Mouse (Mus musculus) MN1 (cell line): ENCODE results near the gene Elf2.
"Not testable (repeated sequence)": the region's sequence is repeated elsewhere in the genome, so short reads cannot be mapped to it uniquely, and the experiment has no call there.

Experiments used
- DNase-seq: peaks from one replicate; pipeline ENCODE4 v3.0.0-alpha.2; 2016; ENCODE audit warnings: low spot score

Gene Elf2

DNA sequence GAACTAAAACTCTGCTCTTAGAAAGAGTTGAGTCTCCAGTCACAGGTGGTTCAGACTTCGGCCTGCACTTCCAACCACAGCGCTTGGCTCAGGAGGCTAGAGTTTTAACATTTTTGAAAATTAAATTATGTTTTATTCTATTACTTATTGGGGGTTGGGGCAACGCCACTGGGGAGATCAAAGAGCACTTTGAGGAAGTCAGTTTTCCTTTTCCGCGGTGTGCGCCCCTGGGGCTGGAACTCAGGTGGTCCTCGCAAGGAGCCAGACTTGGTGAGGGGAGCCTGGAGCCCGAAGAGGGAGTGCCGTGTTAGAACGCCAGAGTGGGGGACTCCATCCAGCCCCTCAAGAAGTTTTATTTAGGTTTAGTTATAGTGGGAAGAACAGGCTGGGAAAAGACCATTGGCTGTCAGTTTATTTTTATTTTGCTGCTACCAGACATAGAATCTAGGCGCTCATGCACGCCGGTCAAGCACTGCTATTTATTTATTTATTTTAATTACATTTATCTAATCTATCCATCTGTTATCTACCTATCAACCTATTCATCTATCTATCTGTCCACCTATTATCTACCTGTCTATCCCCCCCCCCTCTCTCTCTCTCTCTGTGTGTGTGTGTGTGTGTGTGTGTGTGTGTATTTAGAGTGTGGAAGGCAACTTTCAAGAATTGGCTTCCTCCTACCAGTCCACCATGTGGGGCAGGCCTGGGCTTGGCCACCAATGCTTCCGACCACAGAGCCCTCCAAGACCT lies 19.3 kb upstream of the Elf2 start:
- no peak for DNase-seq

DNA sequence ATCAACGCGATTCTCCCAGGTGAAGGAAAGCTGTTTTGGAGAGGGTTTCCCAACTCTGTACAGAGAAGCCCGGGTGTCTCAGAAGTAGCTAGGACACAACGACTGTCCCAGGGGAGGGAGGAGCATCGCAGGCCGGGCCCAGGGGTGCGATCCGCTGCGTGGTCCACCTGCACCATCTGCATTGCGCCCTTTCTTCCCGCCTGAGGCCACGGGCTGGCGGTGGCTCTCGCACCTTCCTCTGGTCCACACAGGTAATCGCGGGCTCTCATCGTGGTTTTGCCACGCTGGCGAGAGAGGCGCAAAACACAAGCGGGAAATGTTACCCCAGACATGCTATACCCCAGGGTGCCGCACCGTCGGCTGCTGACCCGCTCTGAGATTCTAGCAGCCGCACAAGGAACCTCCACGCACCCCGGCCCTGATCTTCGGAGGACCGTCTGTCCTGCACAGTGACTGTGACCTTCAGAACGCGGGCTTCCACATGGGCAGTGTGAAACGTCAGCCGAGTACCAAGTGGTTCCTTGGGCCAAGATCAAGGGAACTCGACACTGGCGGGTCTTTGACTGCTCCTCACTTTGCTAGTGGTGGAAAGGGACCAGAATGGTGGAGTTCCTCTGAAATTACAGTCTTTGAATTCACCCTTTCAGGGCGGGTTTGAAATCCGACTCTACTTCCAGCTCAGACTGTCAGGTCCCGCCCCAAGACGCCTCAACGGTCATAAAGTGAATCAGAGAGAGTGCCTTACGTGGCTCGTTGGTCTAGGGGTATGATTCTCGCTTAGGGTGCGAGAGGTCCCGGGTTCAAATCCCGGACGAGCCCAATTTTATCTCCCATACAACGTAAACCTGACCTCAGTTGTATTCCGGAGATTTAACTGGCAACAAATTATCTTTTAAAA lies 18.4 kb upstream of the Elf2 start:
- DNase-seq = peak; percentile 93

DNA sequence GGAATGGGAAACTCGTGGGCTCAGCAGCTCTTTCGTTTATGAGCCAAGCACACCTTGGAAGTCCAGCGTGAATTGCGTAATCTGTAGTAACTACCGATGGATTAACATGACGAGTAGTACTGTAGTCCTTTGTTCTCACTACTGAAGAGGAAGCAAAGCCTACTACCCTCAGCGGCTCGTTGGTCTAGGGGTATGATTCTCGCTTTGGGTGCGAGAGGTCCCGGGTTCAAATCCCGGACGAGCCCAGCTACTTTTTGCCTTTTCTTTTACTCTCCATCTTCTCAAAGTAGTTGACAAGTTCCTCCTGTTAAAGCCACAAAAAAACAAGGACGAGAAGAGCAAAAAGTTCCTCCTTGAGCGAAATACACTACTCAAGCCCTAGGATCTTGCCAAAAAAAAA lies 17.7 kb upstream of the Elf2 start:
- DNase-seq = peak; percentile 93

DNA sequence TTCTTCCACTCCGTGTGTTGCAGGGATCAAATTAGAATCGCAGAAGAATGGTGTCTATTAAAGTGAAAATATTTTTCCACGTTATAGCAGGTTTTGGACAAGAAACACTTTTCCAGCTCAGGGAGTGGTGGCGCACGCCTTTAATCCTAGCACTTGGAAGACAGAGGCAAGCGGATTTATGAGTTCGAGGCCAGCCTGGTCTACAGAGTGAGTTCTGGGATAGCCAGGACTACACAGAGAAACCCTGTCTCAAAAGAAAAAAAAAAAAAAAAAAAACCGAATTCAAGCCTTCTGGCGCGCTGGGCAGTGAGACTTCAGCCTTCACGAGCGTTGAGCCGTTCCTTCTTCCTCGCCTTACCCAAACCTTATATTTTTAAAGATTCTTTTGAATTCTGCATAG lies 17.2 kb upstream of the Elf2 start:
- peak; percentile 67 for DNase-seq

DNA sequence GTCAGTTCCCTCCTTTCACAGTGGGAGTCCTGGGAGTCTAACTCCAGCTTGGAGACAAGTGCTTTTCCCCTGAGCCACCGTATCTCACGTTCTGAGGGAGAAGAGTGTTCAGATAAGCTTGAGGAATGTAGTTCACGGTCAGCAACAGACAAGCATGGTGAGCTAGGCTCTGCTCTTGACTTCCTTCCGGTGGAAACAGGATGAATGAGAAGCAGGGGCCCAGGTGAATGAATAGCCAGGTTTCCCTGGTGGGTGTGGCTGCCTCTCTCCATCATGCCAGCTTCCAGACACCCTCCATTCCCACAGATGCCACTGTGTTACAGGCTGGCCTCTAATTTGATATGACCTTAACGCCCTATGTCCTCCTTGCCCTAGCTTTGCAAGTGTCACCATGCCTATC lies 16.6 kb upstream of the Elf2 start:
- DNase-seq = no peak

DNA sequence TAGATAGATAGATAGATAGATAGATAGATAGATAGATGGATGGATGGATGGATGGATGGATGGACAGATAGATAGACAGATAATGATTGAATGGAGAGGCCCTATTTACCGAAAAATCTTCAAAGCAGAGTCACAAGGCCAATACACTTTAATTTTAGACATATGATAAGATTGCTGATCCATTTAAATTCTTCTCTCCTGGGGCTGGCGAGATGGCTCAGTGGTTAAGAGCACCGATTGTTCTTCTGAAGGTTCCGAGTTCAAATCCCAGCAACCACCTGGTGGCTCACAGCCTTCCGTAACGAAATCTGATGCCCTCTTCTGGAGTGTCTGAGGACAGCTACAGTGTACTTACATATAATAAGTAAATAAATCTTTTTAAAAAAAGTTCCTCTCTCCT lies 14.5 kb upstream of the Elf2 start:
- not testable (repeated sequence) for DNase-seq

DNA sequence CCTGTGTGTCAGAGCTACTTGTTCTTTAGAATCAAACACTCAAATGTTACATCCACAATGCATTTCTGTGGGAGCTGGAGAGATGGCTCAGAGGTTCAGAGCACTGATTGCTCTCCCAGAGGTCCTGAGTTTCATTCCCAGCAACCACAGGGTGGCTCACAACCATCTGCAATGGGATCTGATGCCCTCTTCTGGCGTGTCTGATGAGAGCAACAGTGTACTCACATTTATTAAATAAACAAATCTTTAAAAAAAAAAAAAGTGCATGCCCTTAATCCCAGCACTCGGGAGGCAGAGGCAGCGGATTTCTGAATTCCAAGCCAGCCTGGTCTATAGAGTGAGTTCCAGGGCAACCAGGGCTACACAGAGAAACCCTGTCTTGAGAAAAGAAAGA lies 13.6 kb upstream of the Elf2 start:
- DNase-seq = no peak

DNA sequence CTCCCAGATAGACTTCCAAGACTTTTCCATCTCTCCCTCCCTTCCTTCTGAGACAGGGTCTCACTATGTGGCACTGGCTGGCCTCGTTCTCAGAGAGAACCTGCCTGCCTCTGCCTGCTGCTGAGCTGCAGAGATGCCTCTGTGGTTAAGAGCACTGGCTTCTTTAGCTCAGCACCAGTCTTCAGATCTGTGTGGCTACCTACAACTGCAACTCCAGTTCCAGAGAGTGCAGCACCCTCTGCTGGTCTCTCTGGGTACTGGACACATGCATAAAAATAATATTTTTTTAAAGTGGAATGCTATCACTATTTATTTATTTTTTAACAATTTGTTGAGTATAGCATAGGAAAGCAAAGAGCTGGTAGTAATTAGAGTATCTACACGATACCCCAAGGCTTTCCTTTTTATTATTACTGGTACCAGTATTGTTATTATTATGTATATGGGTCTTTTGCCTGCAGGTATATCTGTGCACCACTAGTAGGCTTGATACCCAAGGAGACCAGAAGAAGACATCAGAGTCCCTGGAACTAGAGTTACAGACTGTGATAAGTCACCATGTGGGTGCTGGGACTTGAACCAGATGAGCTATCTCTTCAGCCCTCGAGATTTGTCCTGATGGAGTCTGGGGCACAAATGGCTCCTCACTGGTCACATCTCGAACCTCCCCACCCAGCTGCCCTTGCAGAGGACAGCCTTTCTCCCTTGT lies 13.0 kb upstream of the Elf2 start:
- DNase-seq = peak; percentile 65

DNA sequence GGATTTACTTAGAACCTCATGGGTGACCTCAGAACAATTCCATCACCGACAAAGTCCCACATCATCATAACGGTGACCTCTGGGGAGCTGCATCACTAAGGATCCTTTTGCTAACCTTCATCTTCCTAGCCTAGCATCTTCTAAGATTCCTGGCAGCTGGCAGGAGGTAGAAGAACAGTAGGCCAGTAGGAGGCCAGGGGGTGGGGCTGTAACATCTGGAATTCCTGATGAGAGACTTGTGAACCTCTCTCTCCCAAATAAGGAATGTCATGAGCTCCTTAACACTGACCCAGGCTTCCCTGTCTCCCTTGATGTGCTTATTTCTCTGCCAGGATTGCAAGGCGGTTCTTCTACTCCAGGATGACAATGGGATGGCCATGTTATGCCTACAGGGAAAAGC lies 10.3 kb upstream of the Elf2 start:
- no peak for DNase-seq

DNA sequence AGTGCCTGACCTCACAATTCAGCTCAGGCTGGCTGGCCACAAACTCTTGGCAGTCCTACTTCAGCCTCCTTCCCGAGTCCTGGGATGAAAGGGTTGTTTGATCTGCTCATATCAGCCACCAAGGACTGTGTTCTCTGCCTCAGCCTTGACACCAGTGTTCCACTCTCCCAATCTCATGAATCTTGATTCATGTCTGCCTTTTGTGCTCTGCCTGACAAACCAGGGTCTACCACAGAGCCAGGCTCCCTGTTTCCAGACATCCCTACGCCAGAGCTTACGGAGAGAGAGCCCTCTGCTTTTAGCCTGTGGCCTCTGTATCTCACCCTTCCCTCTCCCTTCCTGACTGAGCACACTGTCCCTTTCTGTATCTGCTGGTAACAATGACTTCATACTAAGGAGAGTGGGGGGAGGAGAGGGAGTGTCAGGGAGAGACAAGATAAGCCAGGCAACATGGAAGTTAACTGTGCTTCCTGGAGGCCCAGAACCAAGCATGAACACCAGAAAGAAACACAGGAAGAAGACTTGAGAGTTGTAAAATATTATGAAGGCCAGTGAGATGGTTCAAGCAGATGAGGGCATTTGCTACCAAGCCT lies 8.3 kb upstream of the Elf2 start:
- peak; percentile 37 for DNase-seq

DNA sequence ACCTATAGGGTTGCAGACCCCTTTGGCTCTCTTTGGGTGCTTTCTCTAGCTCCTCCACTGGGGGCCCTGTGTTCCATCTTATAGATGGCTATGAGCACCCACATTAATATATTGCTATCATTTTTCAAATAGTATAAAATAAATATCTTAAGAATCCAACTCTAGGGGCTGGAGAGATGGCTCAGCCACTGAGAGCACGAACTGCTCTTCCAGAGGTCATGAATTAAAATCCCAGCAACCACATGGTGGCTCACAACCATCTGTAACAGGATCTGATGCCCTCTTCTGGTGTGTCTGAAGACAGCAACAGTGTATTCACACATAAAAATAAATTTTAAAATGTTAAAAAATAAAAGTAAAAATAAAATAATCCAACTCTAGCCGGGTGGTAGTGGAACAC lies 4.6 kb upstream of the Elf2 start:
- not testable (repeated sequence) for DNase-seq

DNA sequence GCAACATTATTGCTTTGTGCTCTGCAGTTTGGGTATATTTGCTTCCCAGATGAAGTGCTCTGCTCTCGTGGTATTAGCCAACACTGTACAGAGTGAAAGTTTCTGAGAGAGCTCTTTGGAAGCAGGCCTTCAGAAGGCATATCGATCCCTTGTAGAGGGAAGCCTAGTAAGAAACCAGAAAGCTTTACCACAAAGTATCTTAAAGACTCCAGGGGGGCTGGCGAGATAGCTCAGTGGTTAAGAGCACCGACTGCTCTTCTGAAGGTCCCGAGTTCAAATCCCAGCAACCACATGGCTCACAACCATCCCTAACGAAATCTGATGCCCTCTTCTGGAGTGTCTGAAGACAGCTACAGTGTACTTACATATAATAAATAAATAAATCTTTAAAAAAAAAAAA lies 3.7 kb upstream of the Elf2 start:
- not testable (repeated sequence) for DNase-seq

DNA sequence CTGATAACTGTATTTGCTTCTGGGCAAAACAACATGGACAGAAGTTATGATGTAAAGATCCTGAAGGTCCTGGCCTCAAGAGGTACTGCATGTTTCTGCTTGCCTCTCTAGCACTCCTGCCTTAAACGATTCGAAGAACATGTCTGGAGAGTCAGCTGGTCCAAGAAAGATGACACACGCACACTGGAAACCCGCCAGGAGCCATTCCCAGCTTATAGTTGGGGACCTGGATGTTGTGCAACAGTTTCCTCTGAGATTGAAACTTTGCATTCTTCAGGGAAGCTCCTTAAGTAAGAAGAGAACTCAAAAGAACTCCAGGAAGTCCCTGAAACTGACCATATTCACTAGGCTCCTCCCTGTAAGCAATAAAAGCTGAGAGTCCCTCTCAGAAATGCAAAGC lies 2.8 kb upstream of the Elf2 start:
- DNase-seq = peak; percentile 55

DNA sequence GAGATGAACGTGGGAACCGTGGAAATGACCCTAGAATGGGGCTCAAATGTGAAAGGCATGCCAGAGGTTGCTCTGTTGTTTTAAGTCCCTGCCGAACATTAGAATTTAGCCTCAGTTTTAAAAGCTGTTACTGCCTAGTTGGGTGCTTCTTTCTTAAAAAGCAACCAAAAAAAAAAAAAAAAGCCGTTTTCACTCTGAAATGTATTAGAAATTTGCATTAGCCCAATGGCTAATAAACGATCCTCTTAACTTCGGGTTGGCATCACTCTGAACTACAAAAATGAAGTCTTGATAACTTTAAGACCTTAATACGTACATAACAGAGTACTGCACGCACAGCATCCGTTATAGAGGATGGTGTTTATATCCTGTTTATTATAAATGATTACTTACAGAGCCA lies 1.7 kb upstream of the Elf2 start:
- DNase-seq = no peak

DNA sequence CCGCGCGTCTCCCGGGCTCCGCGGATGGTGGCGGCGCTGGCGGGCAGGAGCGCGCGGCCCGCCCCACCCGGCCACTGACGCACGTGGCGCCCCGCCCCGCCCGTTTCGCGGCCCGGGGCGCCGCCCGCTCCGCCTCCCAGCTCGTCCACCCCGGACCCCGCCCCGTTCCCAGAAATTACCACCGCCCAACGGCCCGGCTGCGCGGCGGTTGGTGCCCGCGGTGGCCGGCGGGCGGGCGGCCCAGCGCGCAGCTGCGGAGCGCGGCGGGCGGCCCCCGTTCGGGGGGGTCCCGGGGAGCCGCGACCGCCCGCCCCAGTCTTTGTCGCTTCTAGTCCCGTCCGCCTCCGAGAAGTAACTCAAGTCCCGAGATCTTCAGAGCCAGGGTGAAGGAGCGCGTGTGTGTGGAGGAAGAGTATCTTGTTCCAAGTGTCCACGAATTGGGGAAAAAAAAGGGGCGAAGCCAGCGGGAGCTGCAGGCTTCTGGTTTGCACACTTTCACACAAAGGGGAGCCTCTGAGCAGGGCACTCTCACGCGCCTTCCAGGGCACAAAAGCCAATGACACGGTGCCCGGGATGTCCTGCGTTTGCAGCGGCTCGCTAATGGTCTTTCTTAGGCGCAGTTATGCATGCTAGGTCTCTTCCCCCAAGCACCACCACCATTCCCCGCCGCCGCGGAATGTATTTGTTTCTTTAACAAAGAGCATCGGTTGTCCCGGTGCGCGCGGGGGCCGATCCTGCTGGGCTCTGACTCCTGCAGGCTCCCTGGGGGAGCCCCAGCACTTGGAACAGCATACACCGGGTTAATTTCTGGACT lies 1.0 kb upstream of the Elf2 start:
- DNase-seq = peak; percentile 94

DNA sequence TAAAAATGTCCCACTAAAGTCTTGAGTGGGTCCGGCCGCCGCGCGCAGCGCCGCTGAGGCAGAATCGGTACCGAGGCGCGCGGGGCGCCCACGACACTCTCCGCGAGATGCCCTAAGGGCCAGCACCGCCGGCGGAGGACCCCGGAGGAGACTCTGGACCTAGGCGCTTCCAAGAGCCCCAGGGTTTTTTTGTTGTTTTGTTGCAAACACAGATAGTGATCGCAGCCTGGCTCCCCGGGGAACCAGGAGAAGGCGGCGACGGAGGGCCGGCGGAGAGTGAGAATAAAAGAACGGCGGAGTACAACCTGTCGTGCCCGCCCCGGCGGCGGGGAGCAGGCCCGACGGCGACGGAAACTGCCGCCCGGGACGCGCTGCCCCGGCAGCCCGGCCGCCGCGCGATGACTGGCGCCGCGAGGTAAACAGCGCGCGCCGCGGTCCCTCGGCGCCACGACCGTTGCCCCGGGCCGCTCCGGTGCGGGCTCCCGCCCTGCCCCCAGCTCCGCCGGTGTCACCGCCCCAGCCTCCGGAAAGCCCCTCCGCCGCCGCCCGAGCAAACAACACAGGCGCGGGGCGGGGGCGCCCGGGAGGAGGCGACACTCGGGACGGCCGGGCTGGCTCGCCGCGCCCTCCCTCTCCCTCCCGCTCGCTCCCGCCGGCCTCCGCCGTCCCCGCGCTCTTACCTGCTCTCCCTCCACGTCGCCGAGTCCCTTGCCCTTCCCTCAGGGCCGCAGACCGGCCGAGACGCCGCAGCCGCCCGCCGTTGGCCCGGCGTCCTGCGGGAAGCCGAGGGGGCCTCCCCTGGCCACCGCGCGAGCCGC lies 520 bp downstream of the Elf2 start:
- peak; percentile 67 for DNase-seq

DNA sequence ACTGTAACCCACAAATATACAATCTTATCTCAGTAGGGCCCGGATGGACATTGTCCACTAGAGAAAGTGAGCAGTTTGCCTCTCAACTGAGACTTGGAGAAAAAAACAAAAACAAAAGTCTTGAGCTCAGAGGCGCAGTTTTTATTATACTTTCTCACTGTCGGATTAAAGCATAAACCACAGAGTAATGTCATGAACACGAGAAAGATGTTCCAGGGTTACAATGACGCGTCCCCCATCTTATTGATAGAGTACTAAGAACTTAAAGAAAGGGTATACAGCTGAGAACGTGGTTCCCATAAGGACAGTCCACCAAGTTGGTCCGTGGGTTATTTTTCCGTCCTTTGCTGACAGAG lies 1.1 kb downstream of the Elf2 start:
- DNase-seq = peak; percentile 35

DNA sequence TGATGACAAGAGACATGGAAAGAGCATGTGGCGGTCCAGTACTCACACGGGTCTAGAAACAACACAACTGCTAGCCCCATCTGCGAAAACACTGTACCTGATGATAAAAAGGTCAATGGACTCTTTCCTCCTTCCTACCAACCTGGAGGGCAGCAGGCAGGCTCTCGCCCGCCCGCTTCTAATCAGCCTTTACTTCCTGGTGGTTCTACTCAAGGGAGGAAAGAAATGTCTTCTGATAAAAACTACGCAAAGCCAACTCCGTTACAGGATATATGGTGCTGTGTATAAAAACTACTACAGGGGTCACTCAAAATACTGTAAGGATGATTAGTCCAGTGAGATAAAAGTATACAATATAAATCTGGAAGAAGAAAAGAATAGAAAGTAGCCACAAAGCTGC lies 5.1 kb downstream of the Elf2 start:
- DNase-seq = no peak

DNA sequence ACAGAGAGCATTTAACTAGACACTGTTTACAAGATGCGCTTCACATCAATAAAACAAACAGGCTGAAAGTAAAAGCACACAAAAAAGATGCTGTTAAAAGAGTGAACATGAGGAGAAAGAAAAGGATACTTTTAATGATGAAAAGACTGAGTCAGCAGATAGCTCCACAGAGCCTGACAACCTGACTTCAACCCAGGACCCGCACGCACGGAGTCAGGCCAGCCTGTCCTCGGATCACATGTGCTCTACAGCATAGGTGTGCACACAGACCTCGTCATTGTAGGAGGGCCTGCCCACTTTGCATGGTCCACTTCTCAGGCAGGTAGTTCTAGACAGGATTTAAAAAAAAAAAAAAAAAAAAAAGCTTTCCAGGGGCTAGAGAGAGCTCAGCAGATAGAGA lies 6.5 kb downstream of the Elf2 start:
- no peak for DNase-seq

DNA sequence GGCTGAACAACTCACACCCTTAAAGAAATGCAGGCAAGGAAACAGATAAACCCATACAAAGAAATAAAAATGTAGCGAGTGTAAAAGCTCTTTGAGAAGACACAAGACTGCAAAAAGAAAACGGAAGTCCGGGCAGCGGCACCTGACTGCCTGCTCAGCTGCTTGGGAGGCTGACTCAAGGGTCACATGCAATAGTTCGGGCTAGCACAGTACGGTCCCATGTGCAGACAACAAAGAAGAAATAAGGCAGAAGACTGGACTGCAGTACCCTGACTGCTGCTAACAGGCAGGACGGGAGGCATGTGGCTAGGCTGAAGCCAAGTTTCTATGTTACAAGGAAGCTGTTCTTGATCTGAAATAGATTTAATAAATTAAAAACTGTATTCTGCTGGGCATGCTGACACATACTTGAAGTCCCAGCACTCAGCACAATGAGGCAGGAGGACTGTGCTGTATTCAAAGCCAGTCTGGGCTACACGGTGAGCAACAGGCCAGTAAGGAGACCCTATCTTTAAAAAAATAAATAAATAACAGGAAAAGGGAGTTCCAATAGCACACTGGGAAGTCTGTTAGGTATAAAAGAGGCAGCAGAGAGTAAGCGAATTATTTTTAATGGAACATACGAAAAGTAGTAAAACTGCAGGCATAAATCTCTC lies 7.1 kb downstream of the Elf2 start:
- peak; percentile 49 for DNase-seq
